Mouse (Mus musculus) frontal cortex, postnatal 36 days (tissue): ENCODE measurements around the gene Pcyox1.
"Not testable (repeated sequence)": the region's sequence is repeated elsewhere in the genome, so short reads cannot be mapped to it uniquely, and the experiment has no call there.

Source experiments
- DNase-seq, 2 experiments: peaks; one replicate each; pipeline ENCODE4 v3.0.0; 2022; ENCODE audit warnings: low spot score in 2 of 2

The Pcyox1 gene

GRCm38 (mm10) chr6:86366125-86366852 is 30.7 kb downstream of the Pcyox1 start:
- DNase-seq = peak; percentile 14 to 34

- peak; percentile 89 to 91 for DNase-seq
Measured at GRCm38 (mm10) chr6:86365371-86366124, 31.4 kb downstream of the Pcyox1 start, which contains the start of gene Fam136a. Gene Fam136a (plus strand): TSS chr6:86365646.

- DNase-seq = peak; percentile 72 to 83
Measured at GRCm38 (mm10) chr6:86364442-86365141, 32.4 kb downstream of the Pcyox1 start.

- DNase-seq = no peak
Measured at GRCm38 (mm10) chr6:86361373-86361772, 35.6 kb downstream of the Pcyox1 start.

GRCm38 (mm10) chr6:86360691-86361090 is 36.3 kb downstream of the Pcyox1 start:
- DNase-seq = no peak

GRCm38 (mm10) chr6:86356956-86357355 is 40.0 kb downstream of the Pcyox1 start:
- DNase-seq = no peak

- no peak for DNase-seq
Measured at GRCm38 (mm10) chr6:86354948-86355347, 42.0 kb downstream of the Pcyox1 start.

GRCm38 (mm10) chr6:86349257-86349656 is 47.7 kb downstream of the Pcyox1 start:
- DNase-seq = no peak

GRCm38 (mm10) chr6:86346063-86346462 is 50.9 kb downstream of the Pcyox1 start:
- no peak for DNase-seq

GRCm38 (mm10) chr6:86343656-86344055 is 53.3 kb downstream of the Pcyox1 start:
- peak in 1 of 2 experiments; percentile 37 for DNase-seq

- not testable (repeated sequence) for DNase-seq
Measured at GRCm38 (mm10) chr6:86336340-86336739, 60.6 kb downstream of the Pcyox1 start.
